29 mouse cellular contexts compared by ENCODE assay signal in the genomic region with DNA sequence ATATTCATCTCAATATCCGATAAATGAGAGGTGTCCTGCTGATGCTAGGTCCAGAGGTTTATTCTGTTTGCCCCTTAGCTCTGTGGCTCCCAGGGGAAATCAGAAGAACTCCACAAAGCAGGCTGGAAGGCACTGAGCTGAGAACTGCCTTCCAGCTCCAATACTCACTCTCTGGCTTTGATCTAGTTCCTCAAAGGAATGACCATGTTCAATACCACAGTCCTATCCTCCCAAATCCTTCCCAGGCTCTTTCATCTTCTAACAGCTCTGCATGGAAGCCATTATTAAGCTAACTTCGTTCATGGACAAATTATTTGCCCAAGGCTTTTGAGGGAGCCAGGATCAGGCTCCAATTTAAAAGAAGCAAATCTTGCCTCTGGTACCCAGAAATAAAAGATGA. TPM values are rescaled to one million over a fixed set of nuclear protein-coding genes. Genes with fewer than 3 reads are reported as not detected.
DNase-seq lines count a peak whose midpoint lies in the region; ATAC-seq and TF ChIP-seq lines count a peak whose summit lies in the region.
"Had no signal": no experiment of that assay in that cellular context is flagged by ENCODE, and none has a peak within 500 bp of the region (broad histone marks: within the 10 kb centered on the region; RNA-seq: fewer than 3 reads in every experiment).

No protein-coding gene starts in this region.

- 33% methylated on average over 2 of the region's 2 CpGs for WGBS in forebrain, embryonic 13.5 days
- 32% methylated on average over 2 of the region's 2 CpGs for WGBS in forebrain, embryonic 12.5 days
- 23% methylated on average over 2 of the region's 2 CpGs for WGBS in midbrain, embryonic 14.5 days
- WGBS in midbrain, embryonic 13.5 days: 31% methylated on average over 2 of the region's 2 CpGs
- 35% methylated on average over 2 of the region's 2 CpGs for WGBS in forebrain, embryonic 16.5 days
- 29% methylated on average over 2 of the region's 2 CpGs for WGBS in midbrain, postnatal 0 days

- TF ChIP-seq CTCF in midbrain, postnatal 0 days (IDR thresholded peaks at IDR 0.05): no peak

- DNase-seq in midbrain, embryonic 14.5 days: peak; percentile 34
- no peak for DNase-seq in midbrain, postnatal 0 days (ENCODE audit: low spot score)
- DNase-seq in T-cell, adult 2 months (ENCODE audit: low spot score): no peak
- DNase-seq in heart, postnatal 14 days: no peak
- DNase-seq: adrenal gland, postnatal 10 days; adrenal gland, postnatal 36 days; cerebellum, adult 11 months; cerebellum, adult 2 months; cerebellum, adult 9-11 months; cerebellum, postnatal 36 days; embryo, embryonic 11 days; gastrocnemius, postnatal 10 days; gastrocnemius, postnatal 36 days; heart, adult 2 months had no signal

- H3K4me1 ChIP-seq in forebrain, embryonic 13.5 days: peaks cover 15% of the 10 kb centered on the region; the same call in 1 of the 2 replicates
- peaks cover 10% of the 10 kb centered on the region for H3K4me1 ChIP-seq in forebrain, embryonic 12.5 days
- H3K4me1 ChIP-seq in midbrain, embryonic 14.5 days (ENCODE audit: control insufficient read depth, insufficient read depth, low read length): 0 out of 2 replicates have a peak, but pooled peaks cover 5% of the 10 kb centered on the region
- H3K4me1 ChIP-seq in midbrain, embryonic 13.5 days (replicated peaks): peaks cover 23% of the 10 kb centered on the region
- H3K4me1 ChIP-seq in forebrain, embryonic 16.5 days (replicated peaks; ENCODE audit: control insufficient read depth, insufficient read depth, low read length): peaks cover 11% of the 10 kb centered on the region
- peaks cover 10% of the 10 kb centered on the region; the same call in 1 of the 2 replicates for H3K4me1 ChIP-seq in midbrain, postnatal 0 days (ENCODE audit: insufficient read depth, low read length)

- no peaks in the 10 kb centered on the region for H3K36me3 ChIP-seq in forebrain, embryonic 13.5 days (ENCODE audit: poor library complexity, severe bottlenecking)
- no peaks in the 10 kb centered on the region for H3K36me3 ChIP-seq in forebrain, embryonic 12.5 days (replicated peaks)
- H3K36me3 ChIP-seq in midbrain, embryonic 14.5 days (ENCODE audit: control insufficient read depth, insufficient read depth, low read length): no peaks in the 10 kb centered on the region
- H3K36me3 ChIP-seq in midbrain, embryonic 13.5 days: no peaks in the 10 kb centered on the region
- H3K36me3 ChIP-seq in forebrain, embryonic 16.5 days (ENCODE audit: control insufficient read depth, insufficient read depth): no peaks in the 10 kb centered on the region
- H3K36me3 ChIP-seq in midbrain, postnatal 0 days (ENCODE audit: insufficient read depth, low read length): no peaks in the 10 kb centered on the region
- H3K36me3 ChIP-seq: embryonic facial prominence, embryonic 12.5 days; embryonic facial prominence, embryonic 15.5 days; heart, embryonic 10.5 days; heart, embryonic 13.5 days; hindbrain, embryonic 12.5 days; hindbrain, embryonic 15.5 days had no signal

- intact Hi-C loops in heart, postnatal 14 days (cut with DNase I): no loop called here

- no peaks in the 10 kb centered on the region for H3K9me3 ChIP-seq in forebrain, embryonic 13.5 days (replicated peaks)
- no peaks in the 10 kb centered on the region for H3K9me3 ChIP-seq in forebrain, embryonic 12.5 days
- H3K9me3 ChIP-seq in midbrain, embryonic 14.5 days (ENCODE audit: control insufficient read depth, low read length): no peaks in the 10 kb centered on the region
- no peaks in the 10 kb centered on the region for H3K9me3 ChIP-seq in midbrain, embryonic 13.5 days
- no peaks in the 10 kb centered on the region for H3K9me3 ChIP-seq in forebrain, embryonic 16.5 days (ENCODE audit: control insufficient read depth, low read length)
- no peaks in the 10 kb centered on the region for H3K9me3 ChIP-seq in midbrain, postnatal 0 days (ENCODE audit: low read length)
- H3K9me3 ChIP-seq: embryonic facial prominence, embryonic 12.5 days; embryonic facial prominence, embryonic 15.5 days; heart, embryonic 10.5 days; heart, embryonic 13.5 days; hindbrain, embryonic 12.5 days; hindbrain, embryonic 15.5 days had no signal

- H3K27me3 ChIP-seq in forebrain, embryonic 13.5 days: no peaks in the 10 kb centered on the region
- no peaks in the 10 kb centered on the region for H3K27me3 ChIP-seq in forebrain, embryonic 12.5 days
- H3K27me3 ChIP-seq in midbrain, embryonic 14.5 days (ENCODE audit: control insufficient read depth, insufficient read depth, low read length): no peaks in the 10 kb centered on the region
- H3K27me3 ChIP-seq in midbrain, embryonic 13.5 days: no peaks in the 10 kb centered on the region
- no peaks in the 10 kb centered on the region for H3K27me3 ChIP-seq in forebrain, embryonic 16.5 days (replicated peaks; ENCODE audit: control insufficient read depth, insufficient read depth, low read length)
- H3K27me3 ChIP-seq in midbrain, postnatal 0 days (ENCODE audit: insufficient read depth, low read length): no peaks in the 10 kb centered on the region
- H3K27me3 ChIP-seq: embryonic facial prominence, embryonic 12.5 days; embryonic facial prominence, embryonic 15.5 days; heart, embryonic 13.5 days; hindbrain, embryonic 12.5 days; hindbrain, embryonic 15.5 days had no signal

- H3K4me3 ChIP-seq in forebrain, embryonic 13.5 days: no peak overlapping the region
- no peak overlapping the region for H3K4me3 ChIP-seq in forebrain, embryonic 12.5 days (replicated peaks)
- no peak overlapping the region for H3K4me3 ChIP-seq in midbrain, embryonic 14.5 days (replicated peaks; ENCODE audit: low read depth, low read length)
- H3K4me3 ChIP-seq in midbrain, embryonic 13.5 days (replicated peaks): no peak overlapping the region
- no peak overlapping the region for H3K4me3 ChIP-seq in forebrain, embryonic 16.5 days (replicated peaks; ENCODE audit: low read length)
- no peak overlapping the region for H3K4me3 ChIP-seq in midbrain, postnatal 0 days (ENCODE audit: low read depth, low read length)
- H3K4me3 ChIP-seq: embryonic facial prominence, embryonic 12.5 days; embryonic facial prominence, embryonic 15.5 days; heart, adult 2 months; heart, embryonic 10.5 days; heart, embryonic 13.5 days; hindbrain, embryonic 12.5 days; hindbrain, embryonic 15.5 days had no signal

- H3K4me2 ChIP-seq in forebrain, embryonic 13.5 days: no peak overlapping the region
- H3K4me2 ChIP-seq in forebrain, embryonic 12.5 days: no peak overlapping the region
- no peak overlapping the region for H3K4me2 ChIP-seq in midbrain, embryonic 14.5 days (ENCODE audit: low read length)
- H3K4me2 ChIP-seq in midbrain, embryonic 13.5 days (replicated peaks): no peak overlapping the region
- H3K4me2 ChIP-seq in forebrain, embryonic 16.5 days (ENCODE audit: low read length): no peak overlapping the region
- no peak overlapping the region for H3K4me2 ChIP-seq in midbrain, postnatal 0 days (ENCODE audit: low read depth, low read length, poor library complexity, severe bottlenecking)
- H3K4me2 ChIP-seq: embryonic facial prominence, embryonic 12.5 days; embryonic facial prominence, embryonic 15.5 days; heart, embryonic 13.5 days; hindbrain, embryonic 12.5 days; hindbrain, embryonic 15.5 days had no signal

- no peak overlapping the region for H3K9ac ChIP-seq in forebrain, embryonic 13.5 days
- no peak overlapping the region for H3K9ac ChIP-seq in forebrain, embryonic 12.5 days
- H3K9ac ChIP-seq in midbrain, embryonic 14.5 days (replicated peaks; ENCODE audit: low read length): no peak overlapping the region
- H3K9ac ChIP-seq in midbrain, embryonic 13.5 days (replicated peaks): no peak overlapping the region
- no peak overlapping the region for H3K9ac ChIP-seq in forebrain, embryonic 16.5 days (replicated peaks; ENCODE audit: low read depth, low read length)
- H3K9ac ChIP-seq in midbrain, postnatal 0 days (replicated peaks; ENCODE audit: low read length, poor library complexity, severe bottlenecking): no peak overlapping the region
- H3K9ac ChIP-seq: embryonic facial prominence, embryonic 12.5 days; embryonic facial prominence, embryonic 15.5 days; heart, embryonic 13.5 days; hindbrain, embryonic 12.5 days; hindbrain, embryonic 15.5 days had no signal

- peak overlapping the region; percentile 35 for H3K27ac ChIP-seq in forebrain, embryonic 13.5 days
- H3K27ac ChIP-seq in forebrain, embryonic 12.5 days: no peak overlapping the region
- no peak overlapping the region for H3K27ac ChIP-seq in midbrain, embryonic 14.5 days (replicated peaks; ENCODE audit: low read depth, low read length)
- H3K27ac ChIP-seq in midbrain, embryonic 13.5 days: no peak overlapping the region
- H3K27ac ChIP-seq in forebrain, embryonic 16.5 days (ENCODE audit: low read length): 0 out of 2 replicates have a peak overlapping the region, but pooled peaks have one; percentile 1
- H3K27ac ChIP-seq in midbrain, postnatal 0 days (ENCODE audit: low read depth, low read length): peak overlapping the region; percentile 32
- H3K27ac ChIP-seq: embryonic facial prominence, embryonic 12.5 days; embryonic facial prominence, embryonic 15.5 days; heart, adult 2 months; heart, embryonic 10.5 days; heart, embryonic 13.5 days; hindbrain, embryonic 12.5 days had no signal

- ATAC-seq in forebrain, embryonic 13.5 days: no peak
- no peak for ATAC-seq in forebrain, embryonic 12.5 days (ENCODE audit: low FRiP score)
- ATAC-seq in midbrain, embryonic 14.5 days (ENCODE audit: low FRiP score, low TSS enrichment): no peak
- no peak for ATAC-seq in midbrain, embryonic 13.5 days
- no peak for ATAC-seq in forebrain, embryonic 16.5 days
- 0 out of 2 replicates have a peak, but pooled peaks have one; percentile 53 for ATAC-seq in midbrain, postnatal 0 days (ENCODE audit: low FRiP score)
- ATAC-seq: activated CD4-positive, CD25-positive, alpha-beta regulatory T cell, adult 4 months; CD4-positive, CD25-positive, alpha-beta regulatory T cell, adult 4 months had no signal

RNA-seq across cellular contexts. Expression of gene Tmem252, which starts 22.2 kb away (rescaled TPM):
- 0.84 and 0.88 TPM in 2 replicates for polyA plus RNA-seq in forebrain, embryonic 13.5 days (2015; fragmentation: Nextera tagmentation; extraction: Ambion mirVana)
- 0.72 and 0.77 TPM in 2 replicates for polyA plus RNA-seq in forebrain, embryonic 12.5 days (2016; fragmentation: Nextera tagmentation; extraction: Ambion mirVana)
- polyA plus RNA-seq in midbrain, embryonic 14.5 days (2014; fragmentation: Nextera tagmentation; extraction: Ambion mirVana): 1.2 and 2.0 TPM in 2 replicates
- 0.76 and 1.1 TPM in 2 replicates for polyA plus RNA-seq in midbrain, embryonic 13.5 days (2015; fragmentation: Nextera tagmentation; extraction: Ambion mirVana)
- polyA plus RNA-seq in forebrain, embryonic 16.5 days (2015; fragmentation: Nextera tagmentation; extraction: Ambion mirVana): 1.3 and 2.0 TPM in 2 replicates
- total RNA-seq in midbrain, postnatal 0 days (2014; rRNA removed): 0.90 and 1.2 TPM in 2 replicates
- 0.82 and 0.90 TPM in 2 replicates for polyA plus RNA-seq in midbrain, postnatal 0 days (2015; fragmentation: Nextera tagmentation; extraction: Ambion mirVana)
- total RNA-seq in heart, postnatal 14 days (2021): under 1 TPM; 0.27 to 0.43 TPM
- total RNA-seq: granulocyte monocyte progenitor cell, adult 5-6 weeks; hematopoietic stem cell, adult 5-6 weeks; MEL had no signal
- polyA plus RNA-seq: activated CD4-positive, CD25-positive, alpha-beta regulatory T cell, adult 4 months; CD4-positive, CD25-positive, alpha-beta regulatory T cell, adult 4 months had no signal

Comparison
In these comparisons a context has a peak if more than half of its experiments do, and no peak if none do; other contexts are left out.
1. H3K27ac ChIP-seq: peak in forebrain, embryonic 13.5 days (single experiment), forebrain, embryonic 16.5 days (single experiment) and midbrain, postnatal 0 days (single experiment); none in forebrain, embryonic 12.5 days (single experiment), midbrain, embryonic 14.5 days (single experiment) and midbrain, embryonic 13.5 days (single experiment).